Mouse (Mus musculus) embryonic fibroblast, embryonic 13.5 days (primary cell): ENCODE measurements at regions not wholly inside any gene's neighbourhood (a gene's known extent, or its start where the extent isn't known, plus 50 kb on each side); places are given as distances from the start of the nearest gene placed in this dataset.

Source experiments
- CTCF ChIP-seq: IDR thresholded peaks from 2 replicates; pipeline ENCODE4 v1.5.1; 2011; ENCODE audit warnings: mild to moderate bottlenecking, control low read depth, low read length, moderate library complexity, borderline replicate concordance; ENCODE audit not compliant: insufficient read depth
- POLR2A ChIP-seq: IDR thresholded peaks from 2 replicates; pipeline ENCODE4 v1.6.1; 2011; ENCODE audit warnings: low read depth, mild to moderate bottlenecking, control low read depth, low read length, moderate library complexity

- no peak for TF ChIP-seq CTCF
- no peak for TF ChIP-seq POLR2A
Observed at GRCm38 (mm10) chr3:80372436-80372835, 430.2 kb downstream of the Gria2 start.
